Mouse (Mus musculus): ENCODE data around the gene Arf3.
"Not testable (repeated sequence)": the region's sequence is repeated elsewhere in the genome, so short reads cannot be mapped to it uniquely, and the experiment has no call there.

Gene Arf3

GRCm38 (mm10) chr15:98749093-98749492, 13.9 kb downstream of the Arf3 start:
- DNase-seq: no peak

- DNase-seq: no peak
Measured at GRCm38 (mm10) chr15:98747296-98747695, 15.7 kb downstream of the Arf3 start.

GRCm38 (mm10) chr15:98746344-98746965, 16.6 kb downstream of the Arf3 start:
- no peak for DNase-seq

- DNase-seq: not testable (repeated sequence)
Measured at GRCm38 (mm10) chr15:98743863-98744262, 19.2 kb downstream of the Arf3 start.

GRCm38 (mm10) chr15:98742766-98743428, 20.1 kb downstream of the Arf3 start:
- DNase-seq: no peak

- no peak for DNase-seq
Measured at GRCm38 (mm10) chr15:98740219-98740618, 22.8 kb downstream of the Arf3 start.

- DNase-seq: no peak
Measured at GRCm38 (mm10) chr15:98738796-98739195, 24.2 kb downstream of the Arf3 start.

- DNase-seq: no peak
Measured at GRCm38 (mm10) chr15:98737881-98738280, 25.1 kb downstream of the Arf3 start.

- no peak for DNase-seq
Measured at GRCm38 (mm10) chr15:98736521-98736920, 26.5 kb downstream of the Arf3 start.

GRCm38 (mm10) chr15:98733976-98734566, 28.9 kb downstream of the Arf3 start:
- DNase-seq: no peak

- peak; percentile 32 for DNase-seq
Measured at GRCm38 (mm10) chr15:98733370-98733769, 29.6 kb downstream of the Arf3 start.

GRCm38 (mm10) chr15:98732006-98732531, 30.9 kb downstream of the Arf3 start:
- no peak for DNase-seq

GRCm38 (mm10) chr15:98730790-98731189, 32.2 kb downstream of the Arf3 start:
- DNase-seq: no peak

- no peak for DNase-seq
Measured at GRCm38 (mm10) chr15:98729791-98730545, 33.0 kb downstream of the Arf3 start.

GRCm38 (mm10) chr15:98728366-98728765, 34.6 kb downstream of the Arf3 start:
- no peak for DNase-seq

GRCm38 (mm10) chr15:98727443-98728321, 35.3 kb downstream of the Arf3 start, which contains the start of gene Fkbp11:
TSS of gene Fkbp11 (minus strand) at chr15:98728198.
- peak; percentile 77 for DNase-seq

- no peak for DNase-seq
Measured at GRCm38 (mm10) chr15:98726746-98727145, 36.3 kb downstream of the Arf3 start.

- DNase-seq: no peak
Measured at GRCm38 (mm10) chr15:98726079-98726478, 36.9 kb downstream of the Arf3 start.

GRCm38 (mm10) chr15:98724441-98724840, 38.6 kb downstream of the Arf3 start:
- DNase-seq: no peak

- DNase-seq: no peak
Measured at GRCm38 (mm10) chr15:98722854-98723253, 40.2 kb downstream of the Arf3 start.

GRCm38 (mm10) chr15:98722191-98722590, 40.8 kb downstream of the Arf3 start:
- no peak for DNase-seq

GRCm38 (mm10) chr15:98717301-98717700, 45.7 kb downstream of the Arf3 start:
- no peak for DNase-seq
